Mouse (Mus musculus) B cell, adult 2 months (primary cell): ENCODE results near the gene Ache.

Experiments used
- DNase-seq, 2 experiments: peaks; one replicate each; pipeline ENCODE4 v3.0.0; 2022

The Ache gene

GRCm38 (mm10) chr5:137335066-137335465, 47.7 kb downstream of the Ache start:
- no peak for DNase-seq

- DNase-seq: no peak
Observed at GRCm38 (mm10) chr5:137337190-137337589, 49.9 kb downstream of the Ache start.

GRCm38 (mm10) chr5:137338256-137338655, 50.9 kb downstream of the Ache start:
- peak; percentile 74 to 78 for DNase-seq

- DNase-seq: peak in 1 of 2 experiments; percentile 14
Observed at GRCm38 (mm10) chr5:137338663-137339289, 51.5 kb downstream of the Ache start.

GRCm38 (mm10) chr5:137339290-137339979, 52.1 kb downstream of the Ache start:
- peak in 1 of 2 experiments; percentile 7 for DNase-seq

- DNase-seq: no peak
Observed at GRCm38 (mm10) chr5:137340222-137340621, 52.9 kb downstream of the Ache start.

- DNase-seq: no peak
Observed at GRCm38 (mm10) chr5:137342407-137343012, 55.2 kb downstream of the Ache start.

GRCm38 (mm10) chr5:137343412-137343811, 56.1 kb downstream of the Ache start:
- DNase-seq: no peak

GRCm38 (mm10) chr5:137343869-137344268, 56.5 kb downstream of the Ache start:
- DNase-seq: peak; percentile 10 to 24
